Mouse (Mus musculus) spleen, adult 2 months (tissue): ENCODE measurements around the gene Oxnad1. TPM values are rescaled to one million over a fixed set of nuclear protein-coding genes. Genes with fewer than 3 reads are reported as not detected.
"Not testable (repeated sequence)": the region's sequence is repeated elsewhere in the genome, so short reads cannot be mapped to it uniquely, and the experiment has no call there.

Experiments
- DNase-seq, 2 experiments: peaks; one replicate each; pipeline versions ENCODE4 v3.0.0 to v3.0.0-alpha.2; 2012 to 2021; ENCODE audit warnings: low spot score in 2 of 2, low read depth in 1 of 2
- H3K27ac ChIP-seq: fragments of 200-500 bp; 2 replicates; pipeline ENCODE4 v1.5.1; 2012; ENCODE audit warnings: low read length, inconsistent platforms; ENCODE audit not compliant: insufficient read depth
- H3K27me3 ChIP-seq: fragments of 200-500 bp; 2 replicates; pipeline ENCODE4 v1.6.1; 2012; ENCODE audit warnings: mild to moderate bottlenecking, moderate library complexity, low read length, inconsistent platforms; ENCODE audit not compliant: control insufficient read depth, insufficient read depth
- H3K36me3 ChIP-seq: fragments of 200-500 bp; 2 replicates; pipeline ENCODE4 v1.6.1; 2012; ENCODE audit warnings: mild to moderate bottlenecking, low read length, inconsistent platforms; ENCODE audit not compliant: control insufficient read depth, insufficient read depth
- H3K4me1 ChIP-seq: fragments of 200-500 bp; 2 replicates; pipeline ENCODE4 v1.6.1; 2011; ENCODE audit warnings: inconsistent platforms; ENCODE audit not compliant: control insufficient read depth, insufficient read depth, insufficient read length
- H3K4me3 ChIP-seq: fragments of 200-500 bp; 2 replicates; pipeline ENCODE4 v1.5.1; 2011; ENCODE audit warnings: mild to moderate bottlenecking, inconsistent platforms; ENCODE audit not compliant: insufficient read depth, insufficient read length; ENCODE audit errors: extremely low read depth
- CTCF ChIP-seq: fragments of 200-500 bp; IDR thresholded peaks from 2 replicates; pipeline ENCODE4 v1.5.1; 2011; ENCODE audit warnings: mild to moderate bottlenecking, inconsistent platforms; ENCODE audit not compliant: insufficient read depth, insufficient read length, insufficient replicate concordance; ENCODE audit errors: extremely low read depth
- POLR2A ChIP-seq: fragments of 200-500 bp; IDR thresholded peaks from 2 replicates; pipeline ENCODE4 v1.6.1; 2011; ENCODE audit warnings: low read depth, low read length, inconsistent platforms
- WGBS: fragments of 180-500 bp; shearing (Covaris S2); methylation state at CpG from one replicate; pipeline ENCODE4 v1.1.7; 2018; 5-methylcytosine and 5-hydroxymethylcytosine counted together
- polyA plus RNA-seq: library from polyadenylated mRNA; depleted of rRNA; stranded (reverse); fragments of >200 nt; gene quantifications from 2 replicates; pipeline ENCODE4 v1.2.3, GENCODE M21; 2012

The Oxnad1 gene
- polyA plus RNA-seq, 1 experiment = 6.6 TPM

- H3K4me3 ChIP-seq = no peak overlapping the region
- no peak for DNase-seq
- H3K27me3 ChIP-seq = no peaks in the 10 kb centered on the region
- TF ChIP-seq CTCF (no peak), POLR2A (no peak)
- H3K27ac ChIP-seq = no peak overlapping the region
- WGBS = 68% methylated on average over 5 of the region's 5 CpGs
- H3K4me1 ChIP-seq = no peaks in the 10 kb centered on the region
- no peaks in the 10 kb centered on the region for H3K36me3 ChIP-seq
Observed at GRCm38 (mm10) chr14:32128409-32128808, 43.2 kb downstream of the Oxnad1 start.

DNA sequence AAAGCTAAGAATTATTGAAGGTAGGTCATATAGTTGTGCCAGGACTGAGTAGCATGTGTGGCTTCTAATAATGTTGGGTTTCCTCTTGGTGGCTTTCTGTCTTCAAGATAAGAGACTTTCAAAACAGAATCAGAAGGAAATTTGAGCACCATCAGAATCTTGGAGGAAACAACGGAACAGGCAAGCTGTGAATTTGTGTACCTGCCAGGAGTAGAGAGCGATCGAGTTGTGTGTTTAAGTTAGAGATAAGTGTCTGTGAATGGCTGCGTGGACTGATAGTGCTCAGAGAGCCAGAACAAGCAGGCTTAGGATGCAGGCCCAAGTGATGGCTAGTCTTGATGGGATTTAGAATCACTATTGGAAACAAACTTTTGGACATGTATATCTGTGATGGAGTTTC is 46.7 kb downstream of the Oxnad1 start:
- no peaks in the 10 kb centered on the region for H3K36me3 ChIP-seq
- H3K4me3 ChIP-seq = no peak overlapping the region
- H3K27ac ChIP-seq = no peak overlapping the region
- 37% methylated on average over 4 of the region's 4 CpGs for WGBS
- no peak for DNase-seq
- no peaks in the 10 kb centered on the region for H3K27me3 ChIP-seq
- TF ChIP-seq CTCF = no peak
- no peak for TF ChIP-seq POLR2A
- no peaks in the 10 kb centered on the region for H3K4me1 ChIP-seq

- H3K36me3 ChIP-seq = no peaks in the 10 kb centered on the region
- no peak for TF ChIP-seq CTCF
- no peak for TF ChIP-seq POLR2A
- 60% methylated on average over 2 of the region's 2 CpGs for WGBS
- H3K27ac ChIP-seq = no peak overlapping the region
- H3K4me1 ChIP-seq = no peaks in the 10 kb centered on the region
- DNase-seq = no peak
- H3K27me3 ChIP-seq = no peaks in the 10 kb centered on the region
- no peak overlapping the region for H3K4me3 ChIP-seq
Observed at GRCm38 (mm10) chr14:32134293-32134692, 49.1 kb downstream of the Oxnad1 start.

GRCm38 (mm10) chr14:32136467-32136866 is 51.3 kb downstream of the Oxnad1 start:
- not testable (repeated sequence) for H3K4me1 ChIP-seq, DNase-seq, H3K27ac ChIP-seq, H3K27me3 ChIP-seq, H3K36me3 ChIP-seq, H3K4me3 ChIP-seq
- 55% methylated on average over 3 of the region's 3 CpGs for WGBS

GRCm38 (mm10) chr14:32140359-32140965 is 55.3 kb downstream of the Oxnad1 start:
- no peak overlapping the region for H3K27ac ChIP-seq
- DNase-seq = no peak
- H3K27me3 ChIP-seq = no peaks in the 10 kb centered on the region
- no peaks in the 10 kb centered on the region for H3K4me1 ChIP-seq
- H3K36me3 ChIP-seq = no peaks in the 10 kb centered on the region
- TF ChIP-seq CTCF (no peak), POLR2A (no peak)
- WGBS = 82% methylated on average over 5 of the region's 5 CpGs
- H3K4me3 ChIP-seq = no peak overlapping the region

- Histone ChIP-seq H3K4me3 (no peak within 1 kb of the TSS), H3K36me3 (no peaks in the 10 kb centered on the region), H3K4me1 (no peaks in the 10 kb centered on the region), H3K27me3 (no peaks in the 10 kb centered on the region), H3K27ac (no peak within 1 kb of the TSS)
- 93% methylated on average over 5 of the region's 5 CpGs for WGBS
- DNase-seq = no peak
- TF ChIP-seq POLR2A = no peak
- no peak for TF ChIP-seq CTCF
Observed at GRCm38 (mm10) chr14:32141723-32142122, 56.5 kb downstream of the Oxnad1 start, which contains the start of gene Msmb. Msmb (plus strand) TSS chr14:32142023.

DNA sequence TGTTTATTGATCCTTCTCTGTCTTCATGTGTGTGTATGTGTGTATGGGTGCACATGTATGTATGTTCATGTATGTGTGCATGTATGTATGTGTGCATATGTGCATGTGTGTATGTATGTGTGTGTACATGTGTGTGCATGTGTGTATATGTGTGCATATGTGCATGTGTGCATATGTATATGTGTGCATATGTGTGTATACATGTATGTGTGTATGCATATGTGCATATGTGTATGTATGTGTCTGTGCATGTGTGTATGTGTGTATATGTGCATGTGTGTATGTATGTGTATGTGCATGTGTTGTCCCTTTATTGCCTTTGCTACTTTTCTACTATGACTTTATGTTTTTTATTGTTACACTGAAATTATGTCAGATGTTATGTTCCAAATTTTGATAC is 59.6 kb downstream of the Oxnad1 start:
- Histone ChIP-seq H3K27me3 (no peaks in the 10 kb centered on the region), H3K4me1 (no peaks in the 10 kb centered on the region), H3K27ac (no peak overlapping the region), H3K4me3 (no peak overlapping the region), H3K36me3 (no peaks in the 10 kb centered on the region)
- DNase-seq = no peak
- TF ChIP-seq CTCF (no peak), POLR2A (no peak)
